8 mouse cellular contexts compared by ENCODE assay signal in the genomic region with DNA sequence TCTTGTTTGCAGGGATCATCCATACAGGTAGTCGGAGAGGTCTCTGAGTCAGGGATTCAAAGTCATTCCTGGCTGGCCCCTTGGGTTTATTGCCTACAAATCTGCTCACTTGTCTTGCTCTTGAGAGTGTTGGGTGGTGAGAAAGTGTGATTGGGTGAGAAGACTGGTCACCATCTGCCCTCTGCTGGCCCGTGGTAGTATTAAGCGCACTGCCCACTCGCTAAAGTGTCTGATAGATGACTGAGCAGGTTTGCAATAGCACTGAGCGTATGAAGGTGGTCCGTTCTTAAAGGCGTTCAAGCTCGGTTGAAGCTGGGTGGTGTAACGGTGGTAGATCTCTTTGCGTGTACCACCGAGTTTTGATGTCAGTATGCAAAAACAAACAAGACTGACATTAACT. TPM values are rescaled to one million over a fixed set of nuclear protein-coding genes. Genes with fewer than 3 reads are reported as not detected.
DNase-seq lines count a peak whose midpoint lies in the region; ATAC-seq lines count a peak whose summit lies in the region.

No protein-coding gene starts in this region.

- H3K9ac ChIP-seq in heart, embryonic 14.5 days (ENCODE audit: low read length), result peak overlapping the region; percentile 72
- 0 out of 2 replicates have a peak overlapping the region, but pooled peaks have one; percentile 38 for H3K9ac ChIP-seq in liver, embryonic 11.5 days (ENCODE audit: low read depth, low read length)
- H3K9ac ChIP-seq in stomach, embryonic 15.5 days, result peak overlapping the region; percentile 25; the same call in 1 of the 2 replicates

- peak overlapping the region; percentile 99 for H3K4me2 ChIP-seq in heart, embryonic 14.5 days (ENCODE audit: low read length)
- H3K4me2 ChIP-seq in liver, embryonic 11.5 days, result peak overlapping the region; percentile 87
- H3K4me2 ChIP-seq in stomach, embryonic 15.5 days, result peak overlapping the region; percentile 95

- no peak overlapping the region for H3K27ac ChIP-seq in heart, embryonic 14.5 days (replicated peaks in 1 of 2; ENCODE audit: control insufficient read depth in 1 of 2, insufficient read depth in 1 of 2, low read depth in 2 of 2, low read length in 2 of 2)
- H3K27ac ChIP-seq in liver, embryonic 11.5 days (ENCODE audit: low read depth, low read length), result no peak overlapping the region
- peak overlapping the region; percentile 51 for H3K27ac ChIP-seq in stomach, embryonic 15.5 days

- DNase-seq in CD4-positive, CD25-positive, alpha-beta regulatory T cell, adult 2 months (ENCODE audit: low read depth, low spot score), result peak; percentile 85
- peak; percentile 45 for DNase-seq in c-Kit-negative CD71-positive TER-119-positive erythroid progenitor cells, embryonic 14.5 days (ENCODE audit: low read depth, low spot score)
- peak; percentile 67 for DNase-seq in fibroblast of lung, adult 2 months (ENCODE audit: low read depth)
- DNase-seq in kidney, postnatal 10 days, result peak; percentile 92
- DNase-seq in liver, embryonic 11.5 days (ENCODE audit: low spot score), result peak; percentile 77
- peak; percentile 83 for DNase-seq in neural tube, embryonic 10.5 days (ENCODE audit: extremely low spot score, low spot score)

- H3K36me3 ChIP-seq in heart, embryonic 14.5 days (ENCODE audit: control insufficient read depth, insufficient read depth, low read length), result no peaks in the 10 kb centered on the region
- H3K36me3 ChIP-seq in liver, embryonic 11.5 days (ENCODE audit: control insufficient read depth, insufficient read depth, low read length), result no peaks in the 10 kb centered on the region
- no peaks in the 10 kb centered on the region for H3K36me3 ChIP-seq in stomach, embryonic 15.5 days

- 2% methylated on average over 11 of the region's 11 CpGs for WGBS in heart, embryonic 14.5 days
- WGBS in liver, embryonic 11.5 days, result 3% methylated on average over 11 of the region's 11 CpGs
- WGBS in stomach, embryonic 15.5 days, result 1% methylated on average over 11 of the region's 11 CpGs

- peak overlapping the region; percentile 50 to 51 for H3K4me3 ChIP-seq in heart, embryonic 14.5 days (ENCODE audit: control insufficient read depth in 1 of 2, insufficient read depth in 1 of 2, low read depth in 1 of 2, low read length in 2 of 2)
- peak overlapping the region; percentile 57 for H3K4me3 ChIP-seq in liver, embryonic 11.5 days (ENCODE audit: low read depth, low read length)
- peak overlapping the region; percentile 52 for H3K4me3 ChIP-seq in stomach, embryonic 15.5 days (replicated peaks)

- H3K4me1 ChIP-seq in heart, embryonic 14.5 days (ENCODE audit: control insufficient read depth in 2 of 2, insufficient read depth in 2 of 2, low read length in 2 of 2), result peaks cover 0 to 6% of the 10 kb centered on the region in 2 experiments; a peak in 2 of 4 replicates
- H3K4me1 ChIP-seq in liver, embryonic 11.5 days (replicated peaks; ENCODE audit: control insufficient read depth, insufficient read depth, low read length), result no peaks in the 10 kb centered on the region
- H3K4me1 ChIP-seq in stomach, embryonic 15.5 days, result 0 out of 2 replicates have a peak, but pooled peaks cover 2% of the 10 kb centered on the region

- H3K9me3 ChIP-seq in heart, embryonic 14.5 days (ENCODE audit: control insufficient read depth, low read length), result no peaks in the 10 kb centered on the region
- H3K9me3 ChIP-seq in liver, embryonic 11.5 days (ENCODE audit: control insufficient read depth, low read length), result no peaks in the 10 kb centered on the region
- no peaks in the 10 kb centered on the region for H3K9me3 ChIP-seq in stomach, embryonic 15.5 days

- no peaks in the 10 kb centered on the region; the same call in 1 of the 2 replicates for H3K27me3 ChIP-seq in heart, embryonic 14.5 days (ENCODE audit: control insufficient read depth, insufficient read depth, low read length)
- peaks cover 3% of the 10 kb centered on the region; the same call in 1 of the 2 replicates for H3K27me3 ChIP-seq in liver, embryonic 11.5 days (replicated peaks; ENCODE audit: control insufficient read depth, insufficient read depth, low read length)
- no peaks in the 10 kb centered on the region for H3K27me3 ChIP-seq in stomach, embryonic 15.5 days (replicated peaks)

- ATAC-seq in heart, embryonic 14.5 days (ENCODE audit: insufficient number of reproducible peaks, insufficient read depth, low FRiP score, low read depth), result peak; percentile 57; the same call in 1 of the 2 replicates
- ATAC-seq in liver, embryonic 11.5 days (replicated peaks; ENCODE audit: low FRiP score), result peak; percentile 85
- peak; percentile 72 for ATAC-seq in stomach, embryonic 15.5 days (ENCODE audit: insufficient read depth, low FRiP score, low read depth)

RNA-seq across cellular contexts. Expression of a gene that starts 6.8 kb away (rescaled TPM):
- polyA plus RNA-seq in heart, embryonic 14.5 days (2014; fragmentation: Nextera tagmentation; extraction: Ambion mirVana), result 0.78 and 0.82 TPM in 2 replicates
- polyA plus RNA-seq in liver, embryonic 11.5 days (2014; fragmentation: Nextera tagmentation; extraction: Ambion mirVana), result 1.0 and 1.3 TPM in 2 replicates
- polyA plus RNA-seq in stomach, embryonic 15.5 days (2015; fragmentation: Nextera tagmentation; extraction: Ambion mirVana), result 8.2 and 9.3 TPM in 2 replicates

RNA-seq across cellular contexts. Expression of a gene that starts 14.5 kb away (rescaled TPM):
- 6.7 and 6.8 TPM in 2 replicates for polyA plus RNA-seq in heart, embryonic 14.5 days (2014; fragmentation: Nextera tagmentation; extraction: Ambion mirVana)
- polyA plus RNA-seq in liver, embryonic 11.5 days (2014; fragmentation: Nextera tagmentation; extraction: Ambion mirVana), result 4.9 and 5.5 TPM in 2 replicates
- 8.9 and 10.8 TPM in 2 replicates for polyA plus RNA-seq in stomach, embryonic 15.5 days (2015; fragmentation: Nextera tagmentation; extraction: Ambion mirVana)

RNA-seq across cellular contexts. Expression of a gene that starts 24.8 kb away (rescaled TPM):
- 0.75 and 1.2 TPM in 2 replicates for polyA plus RNA-seq in heart, embryonic 14.5 days (2014; fragmentation: Nextera tagmentation; extraction: Ambion mirVana)
- polyA plus RNA-seq in liver, embryonic 11.5 days (2014; fragmentation: Nextera tagmentation; extraction: Ambion mirVana), result 1.2 and 1.3 TPM in 2 replicates
- 28.0 and 34.6 TPM in 2 replicates for polyA plus RNA-seq in stomach, embryonic 15.5 days (2015; fragmentation: Nextera tagmentation; extraction: Ambion mirVana)

Comparison
In these comparisons a context has a peak if more than half of its experiments do, and no peak if none do; other contexts are left out.
1. RNA of a gene that starts 24.8 kb away (polyA plus RNA-seq): 28.0 to 34.6 TPM in stomach, embryonic 15.5 days; 1.2 to 1.3 TPM in liver, embryonic 11.5 days and 0.75 to 1.2 TPM in heart, embryonic 14.5 days; every median in the first group is over 10 times any median in the second.
2. Peak in every context shown above with its lines, with median percentiles within 50 percentile points of each other: DNase-seq, ATAC-seq, H3K4me2 ChIP-seq, H3K4me3 ChIP-seq and H3K9ac ChIP-seq.